Mouse (Mus musculus): ENCODE data around the gene B4galnt4. TPM values are rescaled to one million over a fixed set of nuclear protein-coding genes. Genes with fewer than 3 reads are reported as not detected.
"Not testable (repeated sequence)": the region's sequence is repeated elsewhere in the genome, so short reads cannot be mapped to it uniquely, and the experiment has no call there.

The B4galnt4 gene
- total RNA-seq (2012; rRNA removed), result 31.1 and 78.3 TPM in 2 replicates

GRCm38 (mm10) chr7:141060426-141061242 lies at the start of gene B4galnt4:
B4galnt4 (plus strand) TSS chr7:141061104.
- in situ Hi-C loops (cut with MboI; ENCODE audit: low sequenced_read_pairs in 2 of 2, unreplicated experiment in 2 of 2), result loop anchor here in 1 of 2 experiments (25.0 kb wide), 1 partner anchor 223 kb away; the partner anchor contains the start of genes Odf3, Scgb1c1 and Urah
- H3K9ac ChIP-seq (ENCODE audit: insufficient read depth, low read depth, low read length, poor library complexity, severe bottlenecking), result peak within 1 kb of the TSS; percentile 74
- H3K4me1 ChIP-seq (ENCODE audit: control insufficient read depth in 2 of 2, insufficient read depth in 2 of 2, low read length in 2 of 2, poor library complexity in 1 of 2), result peaks cover 8 to 15% of the 10 kb centered on the region in 2 experiments
- H3K36me3 ChIP-seq (ENCODE audit: control insufficient read depth, insufficient read depth, low read length, poor library complexity, severe bottlenecking), result peaks cover 15% of the 10 kb centered on the region
- DNase-seq (ENCODE audit: low read depth, low spot score), result no peak
- no peak within 1 kb of the TSS for H3K27ac ChIP-seq (ENCODE audit: insufficient read depth, low read depth, low read length, poor library complexity, severe bottlenecking)
- peak within 1 kb of the TSS; percentile 81 to 90 for H3K4me3 ChIP-seq (ENCODE audit: insufficient read depth in 1 of 2, low read depth in 1 of 2, low read length in 2 of 2, poor library complexity in 1 of 2, severe bottlenecking in 1 of 2)
- TF ChIP-seq HCFC1 (IDR thresholded peaks at IDR 0.05; ENCODE audit: borderline replicate concordance, insufficient read depth, low read length) (no peak), MAFK (IDR thresholded peaks at IDR 0.05; ENCODE audit: insufficient read depth, low read depth, low read length) (no peak), CHD2 (IDR thresholded peaks at IDR 0.05; ENCODE audit: low read depth, low read length) (no peak), ZNF384 (IDR thresholded peaks at IDR 0.05; ENCODE audit: low read depth, low read length) (no peak)
- H3K9me3 ChIP-seq (ENCODE audit: control insufficient read depth, insufficient read depth, low read depth, low read length), result no peaks in the 10 kb centered on the region

- no peak overlapping the region for H3K4me3 ChIP-seq (ENCODE audit: insufficient read depth in 1 of 2, low read depth in 1 of 2, low read length in 2 of 2, poor library complexity in 1 of 2, severe bottlenecking in 1 of 2)
- H3K9ac ChIP-seq (ENCODE audit: insufficient read depth, low read depth, low read length, poor library complexity, severe bottlenecking), result peak overlapping the region; percentile 37; the same call in 1 of the 2 replicates
- H3K9me3 ChIP-seq (ENCODE audit: control insufficient read depth, insufficient read depth, low read depth, low read length), result no peaks in the 10 kb centered on the region
- peak overlapping the region; percentile 81; the same call in 1 of the 2 replicates for H3K27ac ChIP-seq (ENCODE audit: insufficient read depth, low read depth, low read length, poor library complexity, severe bottlenecking)
- H3K36me3 ChIP-seq (ENCODE audit: control insufficient read depth, insufficient read depth, low read length, poor library complexity, severe bottlenecking), result no peaks in the 10 kb centered on the region
- H3K4me1 ChIP-seq (ENCODE audit: control insufficient read depth in 2 of 2, insufficient read depth in 2 of 2, low read length in 2 of 2, poor library complexity in 1 of 2), result peaks cover 4 to 18% of the 10 kb centered on the region in 2 experiments; a peak in 2 of 4 replicates
- TF ChIP-seq HCFC1 (IDR thresholded peaks at IDR 0.05; ENCODE audit: borderline replicate concordance, insufficient read depth, low read length) (no peak), CHD2 (IDR thresholded peaks at IDR 0.05; ENCODE audit: low read depth, low read length) (no peak)
- in situ Hi-C loops (cut with MboI; ENCODE audit: low sequenced_read_pairs in 2 of 2, unreplicated experiment in 2 of 2), result no loop called here
- no peak for DNase-seq (ENCODE audit: low read depth, low spot score)
Observed at GRCm38 (mm10) chr7:141011238-141011770, 49.6 kb upstream of the B4galnt4 start.

- no peak for TF ChIP-seq HCFC1 (IDR thresholded peaks at IDR 0.05; ENCODE audit: borderline replicate concordance, insufficient read depth, low read length)
- TF ChIP-seq MAFK (IDR thresholded peaks at IDR 0.05; ENCODE audit: insufficient read depth, low read depth, low read length), result no peak
- TF ChIP-seq ZNF384 (IDR thresholded peaks at IDR 0.05; ENCODE audit: low read depth, low read length), result no peak
- no peak for TF ChIP-seq CHD2 (IDR thresholded peaks at IDR 0.05; ENCODE audit: low read depth, low read length)
- no peak for TF ChIP-seq ZC3H11A (IDR thresholded peaks at IDR 0.05; ENCODE audit: borderline replicate concordance, low read depth, low read length)
- in situ Hi-C loops (cut with MboI; ENCODE audit: low sequenced_read_pairs in 2 of 2, unreplicated experiment in 2 of 2), result no loop called here
Observed at GRCm38 (mm10) chr7:141016707-141017697, 43.9 kb upstream of the B4galnt4 start.

GRCm38 (mm10) chr7:141017824-141018223 lies 43.1 kb upstream of the B4galnt4 start, which contains the start of gene Ifitm6:
Ifitm6 (minus strand) TSS chr7:141017924.
- H3K36me3 ChIP-seq (ENCODE audit: control insufficient read depth, insufficient read depth, low read length, poor library complexity, severe bottlenecking); in situ Hi-C loops (cut with MboI; ENCODE audit: low sequenced_read_pairs in 2 of 2, unreplicated experiment in 2 of 2); H3K4me1 ChIP-seq (ENCODE audit: control insufficient read depth in 2 of 2, insufficient read depth in 2 of 2, low read length in 2 of 2, poor library complexity in 1 of 2); H3K27ac ChIP-seq (ENCODE audit: insufficient read depth, low read depth, low read length, poor library complexity, severe bottlenecking); H3K9ac ChIP-seq (ENCODE audit: insufficient read depth, low read depth, low read length, poor library complexity, severe bottlenecking); DNase-seq (ENCODE audit: low read depth, low spot score); H3K4me3 ChIP-seq (ENCODE audit: insufficient read depth in 1 of 2, low read depth in 1 of 2, low read length in 2 of 2, poor library complexity in 1 of 2, severe bottlenecking in 1 of 2); H3K9me3 ChIP-seq (ENCODE audit: control insufficient read depth, insufficient read depth, low read depth, low read length): not testable (repeated sequence)

More at GRCm38 (mm10) chr7:141016707-141017697, 43.9 kb upstream of the B4galnt4 start:
- Histone ChIP-seq H3K4me1 (ENCODE audit: control insufficient read depth in 2 of 2, insufficient read depth in 2 of 2, low read length in 2 of 2, poor library complexity in 1 of 2) (peaks cover 0 to 9% of the 10 kb centered on the region in 2 experiments; a peak in 1 of 4 replicates), H3K27ac (ENCODE audit: insufficient read depth, low read depth, low read length, poor library complexity, severe bottlenecking) (no peak overlapping the region), H3K36me3 (ENCODE audit: control insufficient read depth, insufficient read depth, low read length, poor library complexity, severe bottlenecking) (no peaks in the 10 kb centered on the region), H3K4me3 (ENCODE audit: insufficient read depth in 1 of 2, low read depth in 1 of 2, low read length in 2 of 2, poor library complexity in 1 of 2, severe bottlenecking in 1 of 2) (no peak overlapping the region), H3K9me3 (ENCODE audit: control insufficient read depth, insufficient read depth, low read depth, low read length) (no peaks in the 10 kb centered on the region), H3K9ac (ENCODE audit: insufficient read depth, low read depth, low read length, poor library complexity, severe bottlenecking) (no peak overlapping the region)
- no peak for DNase-seq (ENCODE audit: low read depth, low spot score)

Measured in ES-E14 (cell line).